Mouse (Mus musculus) ES-E14 (cell line): ENCODE results near the gene Spon1.

Experiments
- CHD2 ChIP-seq: IDR thresholded peaks from 2 replicates; pipeline ENCODE4 v1.6.1; 2014; ENCODE audit warnings: mild to moderate bottlenecking, low read depth, low read length, inconsistent platforms
- ZC3H11A ChIP-seq: IDR thresholded peaks from 2 replicates; pipeline ENCODE4 v1.6.1; 2012; ENCODE audit warnings: low read depth, mild to moderate bottlenecking, inconsistent platforms, low read length, borderline replicate concordance
- ZNF384 ChIP-seq: IDR thresholded peaks from 2 replicates; pipeline ENCODE4 v1.6.1; 2012; ENCODE audit warnings: low read depth, low read length, inconsistent platforms

DNA sequence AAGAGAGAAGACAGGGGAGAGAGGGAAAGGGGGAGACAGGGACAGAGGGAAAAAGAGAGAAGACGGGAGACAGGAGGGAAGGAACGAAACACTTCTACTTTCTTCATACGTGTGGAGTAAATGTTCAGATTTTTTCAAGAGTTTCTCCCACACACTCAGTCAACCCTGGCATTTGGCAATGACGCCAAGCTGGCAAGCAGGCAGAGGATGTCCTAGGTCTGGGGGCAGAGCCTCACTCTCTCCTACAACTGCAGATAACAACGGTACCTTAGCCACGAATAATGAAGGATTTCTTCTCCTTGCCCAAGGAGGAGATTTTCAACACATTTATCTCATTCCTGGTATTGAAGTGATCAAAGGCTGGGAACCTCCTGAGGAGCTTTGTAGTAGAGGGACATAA is 321.5 kb downstream of the Spon1 start:
- no peak for TF ChIP-seq ZNF384
- TF ChIP-seq ZC3H11A = no peak
- TF ChIP-seq CHD2 = no peak
